Mouse (Mus musculus) frontal cortex, postnatal 14 days (tissue): ENCODE measurements at regions not wholly inside any gene's neighbourhood (a gene's known extent, or its start where the extent isn't known, plus 50 kb on each side); places are given as distances from the start of the nearest gene placed in this dataset.
A peak's percentile ranks its signal among the peaks of the same experiment; 100 is the strongest.

Experiments
- DNase-seq, 2 experiments: peaks; one replicate each; pipeline ENCODE4 v3.0.0; 2022; ENCODE audit warnings: low spot score in 2 of 2

DNA sequence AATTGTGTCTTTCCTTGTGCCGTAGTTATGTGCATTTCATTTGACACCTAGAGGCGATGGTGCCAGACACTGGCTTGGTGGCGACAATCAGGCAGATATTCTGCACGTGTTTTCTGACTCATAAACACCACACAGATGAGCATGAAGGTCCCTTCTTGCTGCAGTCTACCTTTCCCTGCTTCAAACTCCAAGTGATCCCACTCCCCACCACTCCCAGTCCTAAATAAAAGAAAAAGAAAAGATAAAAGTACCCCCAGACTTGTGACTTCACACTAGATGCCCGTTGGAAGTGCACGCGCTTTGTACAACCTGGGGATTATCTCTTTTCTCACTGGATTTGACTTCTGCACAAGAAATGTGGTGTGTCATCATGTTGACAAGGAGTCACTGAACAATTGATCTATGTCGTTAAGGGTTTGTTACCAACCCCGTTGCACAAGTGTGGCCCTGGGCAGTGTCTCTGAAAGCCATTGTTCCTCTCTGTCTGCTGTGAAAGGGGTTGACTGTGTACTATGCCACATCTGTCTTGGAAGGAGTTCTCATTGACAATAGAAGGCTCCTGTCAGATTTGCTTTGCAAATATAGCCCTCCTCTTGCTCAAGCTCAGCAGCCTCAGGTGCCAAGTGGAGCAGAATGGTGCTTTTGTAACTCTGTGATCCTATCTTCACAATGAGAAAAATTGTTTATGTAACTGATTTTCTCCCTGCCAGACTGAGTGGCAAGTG, 140.1 kb downstream of the Ppp4r2 start:
- DNase-seq: no peak

DNA sequence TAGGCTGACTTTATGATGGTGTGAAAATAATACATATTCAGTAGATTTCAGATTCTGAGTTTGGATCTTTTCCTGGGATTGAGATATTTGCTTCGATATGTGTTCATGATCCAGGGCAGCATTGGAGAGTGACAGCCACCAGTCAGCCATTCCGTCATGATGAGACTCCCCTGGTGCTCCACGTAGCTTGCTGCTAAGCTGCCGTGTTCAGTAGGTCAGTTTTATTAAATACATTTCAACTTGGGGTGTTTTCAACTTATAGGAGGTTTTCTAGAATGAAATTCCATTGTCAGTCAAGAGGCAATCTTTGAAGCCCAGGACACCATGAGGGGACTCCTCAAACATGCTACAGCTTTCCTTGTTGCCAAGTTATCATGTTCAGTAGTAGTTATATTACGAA, 141.3 kb downstream of the Ppp4r2 start:
- DNase-seq: no peak

- DNase-seq: peak in 1 of 2 experiments; percentile 57
Observed at GRCm38 (mm10) chr6:100975835-100976234, 142.4 kb downstream of the Ppp4r2 start.

DNA sequence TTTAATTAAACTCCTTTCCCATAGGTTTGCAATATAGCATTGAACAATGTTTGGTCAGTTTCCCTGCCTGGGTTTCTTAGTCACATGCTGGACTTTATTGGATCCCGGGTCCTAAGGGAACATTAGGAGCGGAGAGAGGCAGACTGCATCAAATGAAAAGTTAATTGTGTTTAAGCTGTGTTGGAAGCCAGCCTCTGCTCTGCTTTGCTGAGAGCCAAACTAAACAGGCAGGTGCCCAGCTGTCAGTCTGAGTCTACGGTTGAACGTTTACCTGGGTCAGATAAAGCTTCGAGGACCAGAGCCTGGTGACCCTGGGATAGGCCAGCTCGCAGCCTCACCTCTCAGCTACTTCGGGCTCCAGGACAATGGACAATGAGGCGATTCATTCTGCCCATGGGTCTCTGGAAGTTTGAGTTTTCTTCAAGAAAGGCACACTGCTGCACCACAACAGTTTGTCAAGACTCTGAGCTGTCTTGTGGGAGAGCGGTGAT, 143.8 kb downstream of the Ppp4r2 start:
- DNase-seq: no peak

GRCm38 (mm10) chr6:100978113-100978512, 144.7 kb downstream of the Ppp4r2 start:
- DNase-seq: no peak

DNA sequence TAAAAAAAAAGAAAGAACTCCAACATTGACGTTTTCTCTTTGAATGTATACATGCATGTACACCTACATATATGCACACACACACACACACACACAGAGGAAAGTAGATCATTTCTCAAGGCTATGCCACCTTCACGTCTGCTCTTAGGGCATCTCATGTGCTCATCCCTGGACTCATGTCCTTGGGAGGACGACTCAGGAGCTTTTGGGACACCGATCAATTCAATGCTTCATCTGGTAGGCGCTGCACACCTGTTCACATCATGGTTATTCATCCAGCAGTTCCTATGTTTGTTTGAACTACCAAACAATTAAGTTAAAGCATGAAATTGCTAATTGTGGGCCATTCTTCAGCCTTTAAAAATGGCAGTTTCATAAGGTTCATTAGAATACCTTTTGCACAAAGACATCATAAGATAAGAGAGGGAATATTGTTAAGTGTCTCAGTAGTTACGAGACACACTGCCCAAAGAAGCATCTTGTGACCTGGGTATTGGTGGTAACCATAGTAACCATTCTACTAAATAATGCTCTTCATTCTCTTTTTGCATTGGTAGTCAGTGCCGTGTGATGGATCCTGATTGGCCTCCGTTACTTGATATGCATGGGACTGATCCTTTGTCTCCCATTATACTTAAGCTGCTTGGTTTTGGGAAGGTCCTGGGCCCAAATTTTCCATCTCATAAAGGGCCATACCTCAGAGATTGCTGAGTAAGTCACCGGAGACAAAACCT, 145.5 kb downstream of the Ppp4r2 start:
- no peak for DNase-seq

DNA sequence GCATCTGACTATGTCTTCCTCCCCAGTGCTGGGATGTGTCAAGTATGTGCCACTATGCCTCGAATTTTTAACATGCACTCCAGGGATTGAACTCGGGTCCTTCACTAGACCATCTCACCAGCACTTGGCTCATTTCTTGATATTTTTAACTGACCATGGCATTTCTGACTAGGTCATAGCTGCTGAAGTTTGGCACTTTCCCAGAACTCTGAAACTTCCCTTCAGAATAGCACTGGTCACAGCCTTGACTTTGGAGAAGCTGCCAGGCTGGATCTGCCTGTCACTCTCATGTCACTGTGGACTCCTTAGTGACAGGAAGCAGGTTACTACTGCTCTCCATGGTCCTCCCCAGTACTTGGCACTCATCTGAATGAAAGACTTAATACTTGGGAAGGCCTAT, 146.7 kb downstream of the Ppp4r2 start:
- DNase-seq: no peak

GRCm38 (mm10) chr6:100984861-100985260, 151.4 kb downstream of the Ppp4r2 start:
- DNase-seq: no peak

GRCm38 (mm10) chr6:100985334-100985937, 152.0 kb downstream of the Ppp4r2 start:
- DNase-seq: no peak

DNA sequence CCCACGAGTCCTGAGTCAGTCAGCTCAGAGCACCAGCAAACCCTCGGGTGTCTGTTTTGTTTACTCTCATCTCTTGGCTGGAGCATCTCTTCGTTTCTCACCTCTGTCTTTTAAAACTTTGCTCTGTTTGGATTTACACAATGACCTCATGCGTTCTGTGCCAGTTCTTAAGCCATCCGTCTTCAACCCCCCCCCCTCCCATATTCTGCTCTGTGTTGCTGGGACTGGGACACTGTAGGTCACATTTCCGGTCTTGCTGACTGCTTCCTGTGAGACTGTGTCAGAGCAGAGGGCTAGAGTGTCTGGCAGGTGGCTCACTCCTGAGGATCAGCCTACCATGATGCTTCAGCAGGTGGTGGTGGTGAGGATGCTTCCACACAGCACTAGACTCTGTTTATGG, 155.1 kb downstream of the Ppp4r2 start:
- no peak for DNase-seq

GRCm38 (mm10) chr6:100993421-100993820, 160.0 kb downstream of the Ppp4r2 start:
- no peak for DNase-seq

- DNase-seq: no peak
Observed at GRCm38 (mm10) chr6:100995874-100996560, 162.6 kb downstream of the Ppp4r2 start.

- no peak for DNase-seq
Observed at GRCm38 (mm10) chr6:100998285-100998684, 164.9 kb downstream of the Ppp4r2 start.

DNA sequence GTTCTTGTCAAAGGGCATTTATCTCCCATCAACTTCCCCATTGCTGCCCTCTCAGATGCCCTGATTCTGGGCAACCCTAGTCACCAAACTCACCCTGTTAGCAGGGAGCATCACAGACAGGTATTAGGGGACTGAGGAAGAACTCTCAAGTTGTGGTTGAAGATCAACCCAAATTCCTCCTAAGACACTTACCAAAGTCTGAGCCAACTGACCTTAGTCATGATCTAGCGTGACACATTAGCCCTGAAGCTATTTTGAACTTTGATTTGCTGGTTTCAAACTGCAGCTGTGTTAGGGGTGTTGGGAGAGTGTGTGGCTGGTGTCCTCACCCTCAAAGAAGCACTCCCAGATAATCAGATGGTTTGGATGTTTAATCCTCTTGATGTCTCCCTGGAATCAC, 170.5 kb downstream of the Ppp4r2 start:
- no peak for DNase-seq

DNA sequence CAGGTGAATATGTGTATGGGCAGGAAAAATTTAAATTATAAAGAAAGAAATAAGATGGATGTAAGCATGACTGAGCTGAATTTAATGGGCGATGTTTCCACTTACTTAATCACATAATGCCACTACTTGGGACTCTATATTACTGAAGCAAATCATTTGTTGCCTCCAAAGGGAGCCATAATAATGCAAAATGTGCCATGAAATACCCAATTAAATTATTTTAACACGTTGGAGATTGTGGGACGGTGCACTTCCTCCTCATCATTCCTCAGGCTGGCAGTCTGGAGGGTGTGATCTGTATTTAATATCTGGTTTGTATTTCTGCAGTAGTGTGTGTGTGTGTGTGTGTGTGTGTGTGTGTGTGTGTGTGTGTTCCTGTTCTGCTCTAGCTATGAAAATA, 188.2 kb downstream of the Ppp4r2 start:
- DNase-seq: no peak

GRCm38 (mm10) chr6:101025816-101026215, 192.4 kb downstream of the Ppp4r2 start:
- DNase-seq: no peak

DNA sequence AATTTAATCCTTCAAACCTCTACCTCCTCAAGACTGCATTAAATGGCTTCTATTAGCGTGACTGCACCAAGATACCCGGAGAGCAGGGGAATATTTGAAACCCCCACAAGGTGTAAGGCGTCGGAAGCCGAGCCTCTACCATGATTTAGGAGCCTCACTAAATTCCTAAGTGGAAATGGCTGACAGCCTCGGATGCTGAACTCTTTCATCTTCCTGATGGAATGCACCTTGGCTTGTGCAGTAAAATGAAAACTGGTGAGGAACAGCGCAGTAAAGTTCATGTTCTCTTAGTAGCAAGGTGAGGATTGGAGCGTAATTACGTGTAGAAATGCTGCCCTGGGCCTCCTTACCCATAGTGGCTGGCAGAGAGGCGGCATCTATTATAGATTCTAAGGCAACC, 194.0 kb downstream of the Ppp4r2 start:
- no peak for DNase-seq

DNA sequence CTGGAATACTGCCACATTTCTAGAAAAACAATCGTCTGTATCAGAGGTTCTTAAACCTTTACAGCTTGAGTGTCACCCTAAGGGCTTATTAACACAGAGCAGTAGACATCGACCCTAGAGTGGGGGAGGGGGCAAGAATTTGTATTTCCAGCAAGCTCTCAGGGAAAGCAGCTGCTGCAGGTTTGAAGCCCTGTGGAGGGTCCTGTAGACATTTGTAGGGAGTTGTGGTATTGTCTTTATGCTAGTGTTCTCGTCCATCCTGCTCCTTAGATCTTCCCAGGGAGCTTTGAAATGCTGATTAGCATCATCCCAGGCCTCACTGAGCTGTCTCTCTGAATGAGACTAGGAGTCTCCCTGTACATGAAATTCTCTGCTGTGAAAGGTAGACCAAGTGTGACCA, 196.0 kb downstream of the Ppp4r2 start:
- no peak for DNase-seq

- no peak for DNase-seq
Observed at GRCm38 (mm10) chr6:101030451-101031125, 197.2 kb downstream of the Ppp4r2 start.

- no peak for DNase-seq
Observed at GRCm38 (mm10) chr6:101046755-101047154, 213.3 kb downstream of the Ppp4r2 start.

DNA sequence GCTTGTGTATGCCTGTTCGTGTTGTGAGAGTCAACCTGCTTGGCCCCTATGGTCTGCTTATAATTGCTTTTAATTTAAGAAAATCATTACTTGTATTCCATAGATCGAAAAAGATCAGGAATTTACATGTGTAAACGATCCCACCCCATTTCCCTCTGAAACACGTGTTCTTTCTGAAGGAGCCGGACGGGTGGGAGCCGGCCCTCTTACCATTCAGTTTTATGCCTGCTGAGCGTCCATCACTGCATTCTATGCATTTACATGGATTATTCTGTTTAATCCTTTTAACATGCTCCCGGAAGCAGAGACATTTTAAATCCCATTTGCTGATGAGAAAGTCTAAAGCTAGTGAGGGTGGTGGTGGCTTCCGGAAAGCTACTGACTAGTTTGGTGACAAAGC, 213.8 kb downstream of the Ppp4r2 start:
- DNase-seq: no peak

DNA sequence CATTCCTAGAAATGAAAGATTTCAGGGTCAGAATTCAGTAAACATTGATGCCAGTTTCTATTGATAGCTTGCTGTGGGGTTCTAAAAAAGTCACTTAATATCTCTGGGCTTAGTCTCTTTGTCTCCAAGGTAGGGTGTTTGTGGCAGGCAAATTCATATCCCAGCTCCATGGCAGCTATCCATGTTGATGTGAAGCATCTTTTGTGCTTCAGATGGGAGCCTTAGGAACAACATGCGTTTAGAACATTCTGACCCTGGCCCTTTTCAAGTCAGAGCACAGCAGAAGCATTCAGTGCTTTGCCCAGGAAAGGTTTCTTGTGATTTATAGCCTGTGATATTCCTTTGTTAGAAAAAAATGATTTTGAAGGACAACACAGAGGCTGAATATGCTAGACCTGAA, 215.0 kb downstream of the Ppp4r2 start:
- DNase-seq: no peak
